Comparison of ENCODE assay signal across 10 mouse cellular contexts in genomic region chr8:46859164-46859846, GRCm38 (mm10).
DNase-seq lines count a peak whose midpoint lies in the region; ATAC-seq and TF ChIP-seq lines count a peak whose summit lies in the region.
"Had no signal": no experiment of that assay in that cellular context is flagged by ENCODE, and none has a peak within 500 bp of the region (broad histone marks: within the 10 kb centered on the region; RNA-seq: fewer than 3 reads in every experiment).

No protein-coding gene starts in this region.

- H3K27ac ChIP-seq in hindbrain, embryonic 12.5 days, result peak overlapping the region; percentile 40; the same call in 1 of the 2 replicates
- H3K27ac ChIP-seq in hindbrain, embryonic 14.5 days, result no peak overlapping the region
- H3K27ac ChIP-seq: liver, embryonic 14.5 days had no signal

- DNase-seq in hindbrain, embryonic 14.5 days (ENCODE audit: low spot score), result no peak
- peak; percentile 23 for DNase-seq in G1E (ENCODE audit: low spot score)
- DNase-seq in cerebellum, adult 9-11 months, result no peak
- no peak for DNase-seq in layer of hippocampus, postnatal 14 days (ENCODE audit: low spot score in 2 of 2)
- no peak for DNase-seq in urinary bladder, postnatal 36 days (ENCODE audit: low spot score in 2 of 2)
- DNase-seq: cerebellum, adult 18-20 months had no signal

- H3K27me3 ChIP-seq in hindbrain, embryonic 12.5 days, result no peaks in the 10 kb centered on the region
- no peaks in the 10 kb centered on the region for H3K27me3 ChIP-seq in hindbrain, embryonic 14.5 days (ENCODE audit: control insufficient read depth, insufficient read depth, low read length)
- H3K27me3 ChIP-seq in G1E (ENCODE audit: insufficient read depth, low read length), result peaks cover 2% of the 10 kb centered on the region; the same call in 1 of the 2 replicates

- no peak for ATAC-seq in hindbrain, embryonic 12.5 days (ENCODE audit: low FRiP score)
- ATAC-seq in hindbrain, embryonic 14.5 days (ENCODE audit: low FRiP score), result no peak
- ATAC-seq in G1E (ENCODE audit: extremely low read depth, insufficient number of reproducible peaks, low FRiP score, poor library complexity, severe bottlenecking), result peak; percentile 79
- ATAC-seq in inflammation-experienced regulatory T-cells, adult 6 months, result peak; percentile 95
- ATAC-seq in monocyte, adult 5-6 weeks (replicated peaks; ENCODE audit: insufficient number of reproducible peaks, low FRiP score, low TSS enrichment, poor library complexity, severe bottlenecking), result peak; percentile 73

- H3K9me3 ChIP-seq in hindbrain, embryonic 12.5 days (replicated peaks), result no peaks in the 10 kb centered on the region
- no peaks in the 10 kb centered on the region for H3K9me3 ChIP-seq in hindbrain, embryonic 14.5 days (ENCODE audit: control insufficient read depth, low read length)
- no peaks in the 10 kb centered on the region for H3K9me3 ChIP-seq in G1E (replicated peaks)

- no peak overlapping the region for H3K9ac ChIP-seq in hindbrain, embryonic 12.5 days
- H3K9ac ChIP-seq in hindbrain, embryonic 14.5 days, result no peak overlapping the region
- H3K9ac ChIP-seq: liver, embryonic 14.5 days had no signal

- H3K4me1 ChIP-seq in hindbrain, embryonic 12.5 days, result no peaks in the 10 kb centered on the region; the same call in none of the 2 replicates
- no peaks in the 10 kb centered on the region for H3K4me1 ChIP-seq in hindbrain, embryonic 14.5 days (replicated peaks; ENCODE audit: control insufficient read depth, insufficient read depth, low read length)
- H3K4me1 ChIP-seq in G1E (ENCODE audit: insufficient read depth, low read depth, low read length), result peaks cover 24% of the 10 kb centered on the region

- H3K4me2 ChIP-seq in hindbrain, embryonic 12.5 days (replicated peaks), result no peak overlapping the region
- H3K4me2 ChIP-seq in hindbrain, embryonic 14.5 days (replicated peaks), result no peak overlapping the region

- no peak overlapping the region for H3K4me3 ChIP-seq in hindbrain, embryonic 12.5 days
- H3K4me3 ChIP-seq in hindbrain, embryonic 14.5 days (replicated peaks; ENCODE audit: low read length), result no peak overlapping the region
- peak overlapping the region; percentile 24; the same call in 1 of the 2 replicates for H3K4me3 ChIP-seq in G1E (ENCODE audit: low read depth, low read length)

- H3K36me3 ChIP-seq in hindbrain, embryonic 12.5 days, result no peaks in the 10 kb centered on the region
- H3K36me3 ChIP-seq in hindbrain, embryonic 14.5 days (replicated peaks; ENCODE audit: control insufficient read depth, insufficient read depth), result no peaks in the 10 kb centered on the region
- H3K36me3 ChIP-seq in G1E (replicated peaks), result no peaks in the 10 kb centered on the region

- no peak for TF ChIP-seq CTCF in G1E (IDR thresholded peaks at IDR 0.05; ENCODE audit: low read depth, low read length)

- 59% methylated on average over 7 of the region's 7 CpGs for WGBS in hindbrain, embryonic 12.5 days
- 51% methylated on average over 7 of the region's 7 CpGs for WGBS in hindbrain, embryonic 14.5 days

Comparison
In these comparisons a context has a peak if more than half of its experiments do, and no peak if none do; other contexts are left out.
1. ATAC-seq: peak in G1E (single experiment), inflammation-experienced regulatory T-cells, adult 6 months (single experiment) and monocyte, adult 5-6 weeks (single experiment); none in hindbrain, embryonic 12.5 days (single experiment) and hindbrain, embryonic 14.5 days (single experiment).